Mouse (Mus musculus) erythroblast, embryonic 14.5 days (primary cell): Measurements from ENCODE around the gene Mn1. TPM values are rescaled to one million over a fixed set of nuclear protein-coding genes. Genes with fewer than 3 reads are reported as not detected.

Experiments used
- H3K27me3 ChIP-seq: 2 replicates; pipeline ENCODE4 v1.6.1; 2012; ENCODE audit warnings: inconsistent platforms; ENCODE audit not compliant: control insufficient read depth
- H3K36me3 ChIP-seq: 2 replicates; pipeline ENCODE4 v1.6.1; 2012; ENCODE audit warnings: mild to moderate bottlenecking, inconsistent platforms; ENCODE audit not compliant: control insufficient read depth
- H3K4me1 ChIP-seq: 2 replicates; pipeline ENCODE4 v1.6.1; 2012; ENCODE audit warnings: inconsistent platforms; ENCODE audit not compliant: control insufficient read depth
- H3K4me3 ChIP-seq: replicated peaks from 2 replicates; pipeline ENCODE3; 2012; ENCODE audit warnings: moderate library complexity, mild to moderate bottlenecking, inconsistent platforms
- H3K9me3 ChIP-seq: 2 replicates; pipeline ENCODE4 v1.6.1; 2012; ENCODE audit warnings: low read length, inconsistent platforms, mixed read lengths; ENCODE audit not compliant: control insufficient read depth
- GATA1 ChIP-seq: IDR thresholded peaks from 2 replicates; pipeline ENCODE4 v1.6.1; 2012; ENCODE audit warnings: low read length, inconsistent platforms, mixed read lengths
- TAL1 ChIP-seq: IDR thresholded peaks from 3 replicates; pipeline ENCODE4 v1.6.1; 2012; ENCODE audit warnings: low read length, inconsistent platforms, mixed read lengths
- polyA plus RNA-seq: library from polyadenylated mRNA; stranded (reverse); fragments of >175 nt; gene quantifications from 2 replicates; pipeline ENCODE4 v1.2.3, GENCODE M21; 2012

Mn1 gene
- polyA plus RNA-seq, 1 experiment, result 0.01 TPM

- Histone ChIP-seq H3K4me1 (peaks cover 4% of the 10 kb centered on the region), H3K4me3 (no peak overlapping the region), H3K9me3 (no peaks in the 10 kb centered on the region), H3K27me3 (peaks cover 24% of the 10 kb centered on the region), H3K36me3 (no peaks in the 10 kb centered on the region)
- no peak for TF ChIP-seq GATA1
- TF ChIP-seq TAL1, result no peak
Measured at GRCm38 (mm10) chr5:111408470-111409105, 8.6 kb upstream of the Mn1 start.

- Histone ChIP-seq H3K36me3 (no peaks in the 10 kb centered on the region), H3K9me3 (no peaks in the 10 kb centered on the region), H3K27me3 (peaks cover 33% of the 10 kb centered on the region), H3K4me3 (no peak overlapping the region), H3K4me1 (no peaks in the 10 kb centered on the region)
- TF ChIP-seq TAL1, result no peak
- no peak for TF ChIP-seq GATA1
Measured at GRCm38 (mm10) chr5:111409412-111410044, 7.6 kb upstream of the Mn1 start.

GRCm38 (mm10) chr5:111410665-111411064, 6.5 kb upstream of the Mn1 start:
- H3K36me3 ChIP-seq, result no peaks in the 10 kb centered on the region
- H3K9me3 ChIP-seq, result no peaks in the 10 kb centered on the region
- no peak overlapping the region for H3K4me3 ChIP-seq
- peaks cover 45% of the 10 kb centered on the region for H3K27me3 ChIP-seq
- TF ChIP-seq TAL1 (no peak), GATA1 (no peak)
- H3K4me1 ChIP-seq, result no peaks in the 10 kb centered on the region

- Histone ChIP-seq H3K4me3 (no peak overlapping the region), H3K36me3 (no peaks in the 10 kb centered on the region), H3K4me1 (no peaks in the 10 kb centered on the region), H3K9me3 (no peaks in the 10 kb centered on the region; the same call in 1 of the 2 replicates), H3K27me3 (peaks cover 75% of the 10 kb centered on the region)
- no peak for TF ChIP-seq TAL1
- no peak for TF ChIP-seq GATA1
Measured at GRCm38 (mm10) chr5:111414192-111414591, 3.0 kb upstream of the Mn1 start.

GRCm38 (mm10) chr5:111414770-111415249, 2.4 kb upstream of the Mn1 start:
- TF ChIP-seq TAL1 (no peak), GATA1 (no peak)
- Histone ChIP-seq H3K27me3 (peaks cover 77% of the 10 kb centered on the region), H3K36me3 (no peaks in the 10 kb centered on the region), H3K4me1 (no peaks in the 10 kb centered on the region), H3K9me3 (no peaks in the 10 kb centered on the region; the same call in 1 of the 2 replicates), H3K4me3 (no peak overlapping the region)

- Histone ChIP-seq H3K27me3 (peaks cover 85% of the 10 kb centered on the region), H3K4me3 (no peak overlapping the region), H3K36me3 (no peaks in the 10 kb centered on the region), H3K4me1 (no peaks in the 10 kb centered on the region), H3K9me3 (no peaks in the 10 kb centered on the region; the same call in 1 of the 2 replicates)
- TF ChIP-seq GATA1 (no peak), TAL1 (no peak)
Measured at GRCm38 (mm10) chr5:111415575-111415974, 1.6 kb upstream of the Mn1 start.

GRCm38 (mm10) chr5:111416048-111416447, 1.1 kb upstream of the Mn1 start:
- Histone ChIP-seq H3K9me3 (no peaks in the 10 kb centered on the region; the same call in 1 of the 2 replicates), H3K36me3 (no peaks in the 10 kb centered on the region), H3K4me1 (no peaks in the 10 kb centered on the region), H3K27me3 (peaks cover 90% of the 10 kb centered on the region), H3K4me3 (no peak overlapping the region)
- TF ChIP-seq TAL1, result no peak
- no peak for TF ChIP-seq GATA1

GRCm38 (mm10) chr5:111417378-111418131, 393 bp downstream of the Mn1 start:
- Histone ChIP-seq H3K36me3 (no peaks in the 10 kb centered on the region; the same call in 1 of the 2 replicates), H3K4me1 (no peaks in the 10 kb centered on the region), H3K27me3 (peaks cover 90% of the 10 kb centered on the region), H3K4me3 (peak overlapping the region; percentile 45), H3K9me3 (no peaks in the 10 kb centered on the region; the same call in 1 of the 2 replicates)
- TF ChIP-seq TAL1, result no peak
- TF ChIP-seq GATA1, result no peak
